Mouse (Mus musculus) limb, embryonic 11.5 days (tissue): Measurements from ENCODE around the gene Atn1. TPM values are rescaled to one million over a fixed set of nuclear protein-coding genes. Genes with fewer than 3 reads are reported as not detected.

Source experiments
- ATAC-seq: fragments of 200-750 bp; cut with Nextera tagmentation; 2 replicates; pipeline ENCODE4 v1.8.0; 2017; ENCODE audit warnings: low read depth; ENCODE audit not compliant: insufficient number of reproducible peaks, low FRiP score, low TSS enrichment
- DNase-seq: peaks from one replicate; pipeline ENCODE4 v3.0.0-alpha.2; 2015; ENCODE audit warnings: low spot score
- H3K27ac ChIP-seq: fragments of 300-500 bp; sonication (generic); replicated peaks from 2 replicates; pipeline ENCODE4 v1.5.1; 2014; ENCODE audit warnings: low read depth, mild to moderate bottlenecking, low read length
- H3K27me3 ChIP-seq: fragments of 300-500 bp; sonication (generic); 2 replicates; pipeline ENCODE4 v1.6.1; 2014; ENCODE audit warnings: mild to moderate bottlenecking, low read length, mixed read lengths; ENCODE audit not compliant: control insufficient read depth, insufficient read depth
- H3K36me3 ChIP-seq: fragments of 300-500 bp; sonication (generic); 2 replicates; pipeline ENCODE4 v1.6.1; 2014; ENCODE audit warnings: mild to moderate bottlenecking, low read length, moderate library complexity, mixed read lengths; ENCODE audit not compliant: control insufficient read depth, insufficient read depth
- H3K4me1 ChIP-seq: fragments of 300-500 bp; sonication (generic); 2 replicates; pipeline ENCODE4 v1.6.1; 2014; ENCODE audit warnings: low read length, mixed read lengths; ENCODE audit not compliant: control insufficient read depth, insufficient read depth
- H3K4me2 ChIP-seq: fragments of 300-500 bp; sonication (generic); 2 replicates; pipeline ENCODE4 v1.6.1; 2014; ENCODE audit warnings: low read depth, mild to moderate bottlenecking, moderate library complexity; ENCODE audit not compliant: severe bottlenecking
- H3K4me3 ChIP-seq: fragments of 300-500 bp; sonication (generic); 2 replicates; pipeline ENCODE4 v1.5.1; 2014; ENCODE audit warnings: low read depth, low read length
- H3K9ac ChIP-seq: fragments of 300-500 bp; sonication (generic); 2 replicates; pipeline ENCODE4 v1.6.1; 2014; ENCODE audit warnings: mild to moderate bottlenecking, low read length
- H3K9me3 ChIP-seq: fragments of 300-500 bp; sonication (generic); 2 replicates; pipeline ENCODE4 v1.6.1; 2016; ENCODE audit warnings: low read length; ENCODE audit not compliant: control insufficient read depth
- WGBS: fragments of 180-500 bp; shearing (Covaris S2); extraction: QIAGEN DNeasy Blood & Tissue Kit; methylation state at CpG from one replicate; pipeline ENCODE4 v1.1.7; 2014; 5-methylcytosine and 5-hydroxymethylcytosine counted together
- polyA plus RNA-seq: library from polyadenylated mRNA; unstranded; fragments of >200 nt; fragmentation: Nextera tagmentation; extraction: Ambion mirVana; gene quantifications from 2 replicates; pipeline ENCODE4 v1.2.1, GENCODE M21; 2014

Atn1 gene
- polyA plus RNA-seq, 1 experiment from 2014 or later, result 13.1 TPM

- DNase-seq, result no peak
- H3K27me3 ChIP-seq, result no peaks in the 10 kb centered on the region
- H3K4me1 ChIP-seq, result no peaks in the 10 kb centered on the region
- H3K9me3 ChIP-seq, result no peaks in the 10 kb centered on the region
- ATAC-seq, result no peak
- H3K4me2 ChIP-seq, result no peak overlapping the region
- no peak overlapping the region for H3K27ac ChIP-seq
- no peak overlapping the region for H3K4me3 ChIP-seq
- 89% methylated on average over 3 of the region's 3 CpGs for WGBS
- no peaks in the 10 kb centered on the region for H3K36me3 ChIP-seq
- no peak overlapping the region for H3K9ac ChIP-seq
Measured at GRCm38 (mm10) chr6:124791911-124792310, 35.6 kb upstream of the Atn1 start.

GRCm38 (mm10) chr6:124790121-124790520 lies 33.8 kb upstream of the Atn1 start:
- no peaks in the 10 kb centered on the region for H3K4me1 ChIP-seq
- no peaks in the 10 kb centered on the region for H3K27me3 ChIP-seq
- DNase-seq, result no peak
- no peak for ATAC-seq
- no peak overlapping the region for H3K4me3 ChIP-seq
- H3K9me3 ChIP-seq, result no peaks in the 10 kb centered on the region
- no peak overlapping the region for H3K9ac ChIP-seq
- no peak overlapping the region for H3K4me2 ChIP-seq
- no peak overlapping the region for H3K27ac ChIP-seq
- 79% methylated on average over 4 of the region's 4 CpGs for WGBS
- H3K36me3 ChIP-seq, result no peaks in the 10 kb centered on the region

- Histone ChIP-seq H3K4me1 (no peaks in the 10 kb centered on the region), H3K9ac (no peak overlapping the region), H3K27ac (no peak overlapping the region), H3K27me3 (no peaks in the 10 kb centered on the region), H3K36me3 (no peaks in the 10 kb centered on the region), H3K4me2 (no peak overlapping the region), H3K4me3 (no peak overlapping the region), H3K9me3 (no peaks in the 10 kb centered on the region)
- DNase-seq (no peak), ATAC-seq (no peak)
- WGBS, result 83% methylated on average over 4 of the region's 4 CpGs
Measured at GRCm38 (mm10) chr6:124789519-124789918, 33.2 kb upstream of the Atn1 start.

DNA sequence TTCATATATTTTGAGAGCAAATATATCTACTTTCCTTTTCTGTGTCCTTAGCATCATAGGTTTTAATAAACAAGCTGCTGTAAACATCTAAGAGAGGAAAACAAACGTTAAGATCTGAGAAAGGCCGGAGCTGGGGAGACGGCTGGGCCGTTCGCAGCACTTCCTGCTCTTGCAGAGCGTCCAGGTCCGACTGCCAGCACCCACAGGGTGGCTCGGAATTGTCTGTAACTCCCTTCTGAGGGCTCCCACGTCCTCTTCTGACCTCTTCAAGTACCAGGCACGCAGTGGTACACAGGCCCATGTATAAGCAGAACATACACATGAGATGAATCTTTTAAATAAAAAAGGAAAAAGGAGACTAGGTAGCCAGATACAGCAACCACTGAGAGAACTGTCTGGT lies 31.4 kb upstream of the Atn1 start:
- H3K9ac ChIP-seq, result no peak overlapping the region
- no peak overlapping the region for H3K4me2 ChIP-seq
- no peaks in the 10 kb centered on the region for H3K27me3 ChIP-seq
- DNase-seq (no peak), ATAC-seq (no peak)
- no peak overlapping the region for H3K27ac ChIP-seq
- H3K36me3 ChIP-seq, result no peaks in the 10 kb centered on the region
- no peak overlapping the region for H3K4me3 ChIP-seq
- no peaks in the 10 kb centered on the region for H3K4me1 ChIP-seq
- H3K9me3 ChIP-seq, result no peaks in the 10 kb centered on the region
- WGBS, result 79% methylated on average over 10 of the region's 10 CpGs

GRCm38 (mm10) chr6:124786756-124787420 lies 30.6 kb upstream of the Atn1 start:
- no peaks in the 10 kb centered on the region for H3K4me1 ChIP-seq
- no peak for ATAC-seq
- no peaks in the 10 kb centered on the region for H3K36me3 ChIP-seq
- no peak overlapping the region for H3K9ac ChIP-seq
- H3K27me3 ChIP-seq, result no peaks in the 10 kb centered on the region
- no peak overlapping the region for H3K4me3 ChIP-seq
- 56% methylated on average over 8 of the region's 8 CpGs for WGBS
- no peak for DNase-seq
- no peak overlapping the region for H3K27ac ChIP-seq
- no peak overlapping the region for H3K4me2 ChIP-seq
- no peaks in the 10 kb centered on the region for H3K9me3 ChIP-seq

GRCm38 (mm10) chr6:124782436-124782835 lies 26.1 kb upstream of the Atn1 start:
- WGBS, result 19% methylated on average over 6 of the region's 6 CpGs

GRCm38 (mm10) chr6:124780917-124781316 lies 24.6 kb upstream of the Atn1 start:
- Histone ChIP-seq H3K27me3 (peaks cover 2% of the 10 kb centered on the region; the same call in 1 of the 2 replicates), H3K4me3 (no peak overlapping the region), H3K36me3 (no peaks in the 10 kb centered on the region), H3K9me3 (no peaks in the 10 kb centered on the region), H3K4me2 (no peak overlapping the region), H3K9ac (no peak overlapping the region), H3K27ac (no peak overlapping the region), H3K4me1 (no peaks in the 10 kb centered on the region)
- 88% methylated on average over 7 of the region's 7 CpGs for WGBS
- ATAC-seq (no peak), DNase-seq (no peak)

More at GRCm38 (mm10) chr6:124782436-124782835, 26.1 kb upstream of the Atn1 start:
- Histone ChIP-seq H3K4me3 (no peak overlapping the region), H3K4me2 (no peak overlapping the region), H3K4me1 (no peaks in the 10 kb centered on the region), H3K27me3 (peaks cover 2% of the 10 kb centered on the region; the same call in 1 of the 2 replicates), H3K36me3 (no peaks in the 10 kb centered on the region), H3K9me3 (no peaks in the 10 kb centered on the region), H3K27ac (no peak overlapping the region), H3K9ac (no peak overlapping the region)
- ATAC-seq (0 out of 2 replicates have a peak, but pooled peaks have one; percentile 31), DNase-seq (peak; percentile 71)

DNA sequence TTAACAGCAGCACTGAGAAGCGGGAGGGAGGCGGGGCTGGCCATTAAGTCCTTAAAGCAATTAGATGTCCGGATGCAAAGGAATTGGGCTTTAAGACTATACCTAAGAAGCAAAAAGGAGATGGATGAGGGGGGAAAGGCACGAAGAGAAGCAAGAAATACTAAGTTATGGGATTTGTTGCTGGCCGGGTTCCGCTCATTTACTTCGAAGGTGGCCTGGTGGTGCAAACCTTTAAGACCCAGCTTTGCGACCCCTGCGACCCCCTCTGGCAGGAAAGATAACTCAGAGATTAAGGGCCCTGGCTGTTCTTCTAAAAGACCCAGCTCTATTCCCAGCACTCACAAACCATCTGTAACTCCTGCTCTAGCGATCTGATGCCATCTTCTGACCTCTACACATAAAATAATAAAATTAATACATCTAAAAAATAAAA lies 23.7 kb upstream of the Atn1 start:
- no peak for DNase-seq
- H3K4me1 ChIP-seq, result no peaks in the 10 kb centered on the region
- no peaks in the 10 kb centered on the region for H3K36me3 ChIP-seq
- H3K4me2 ChIP-seq, result peak overlapping the region; percentile 55
- 4% methylated on average over 10 of the region's 10 CpGs for WGBS
- H3K9ac ChIP-seq, result 0 out of 2 replicates have a peak overlapping the region, but pooled peaks have one; percentile 28
- H3K27me3 ChIP-seq, result peaks cover 2% of the 10 kb centered on the region; the same call in 1 of the 2 replicates
- no peak overlapping the region for H3K27ac ChIP-seq
- H3K9me3 ChIP-seq, result no peaks in the 10 kb centered on the region
- no peak for ATAC-seq
- H3K4me3 ChIP-seq, result peak overlapping the region; percentile 32
